Mouse (Mus musculus): Measurements from ENCODE around the gene Gm43064.
"Not testable (repeated sequence)": the region's sequence is repeated elsewhere in the genome, so short reads cannot be mapped to it uniquely, and the experiment has no call there.

Gm43064 gene

GRCm38 (mm10) chr3:103808891-103809798 is at the start of gene Gm43064, which contains the start of the genes Dclre1b and Ap4b1:
TSS of gene Gm43064 (plus strand) at chr3:103809573.
TSS of gene Dclre1b (minus strand) at chr3:103809444.
TSS of gene Ap4b1 (plus strand) at chr3:103809520.
- peak; percentile 80 to 86 for DNase-seq (ENCODE audit: low spot score in 2 of 2)

GRCm38 (mm10) chr3:103766789-103767188 is 42.6 kb upstream of the Gm43064 start:
- DNase-seq (ENCODE audit: low spot score in 2 of 2), result no peak

GRCm38 (mm10) chr3:103771531-103772130 is 37.7 kb upstream of the Gm43064 start:
- no peak for DNase-seq (ENCODE audit: low spot score in 2 of 2)

GRCm38 (mm10) chr3:103772846-103773245 is 36.5 kb upstream of the Gm43064 start:
- DNase-seq (ENCODE audit: low spot score in 2 of 2), result no peak

DNA sequence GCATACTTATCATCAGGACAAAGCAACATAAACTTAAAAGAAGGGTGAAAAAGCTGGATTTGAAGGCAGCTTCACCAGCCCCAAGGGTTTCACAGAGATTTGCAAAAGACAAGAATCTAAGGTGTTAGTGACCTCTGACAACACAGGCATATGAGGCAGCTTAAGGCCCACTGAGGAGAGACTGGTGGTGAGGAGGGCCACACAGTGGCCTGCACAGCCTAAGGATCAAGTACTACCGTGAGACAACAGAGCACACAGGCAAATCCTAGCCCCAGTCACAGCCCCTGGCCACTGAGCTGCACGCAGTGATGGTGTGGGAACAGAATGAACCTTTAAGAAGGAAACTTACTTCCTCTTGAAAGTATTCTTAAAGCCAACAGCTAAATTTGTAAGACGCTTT is 35.9 kb upstream of the Gm43064 start:
- DNase-seq (ENCODE audit: low spot score in 2 of 2), result no peak

- no peak for DNase-seq (ENCODE audit: low spot score in 2 of 2)
Observed at GRCm38 (mm10) chr3:103774009-103774408, 35.4 kb upstream of the Gm43064 start.

- DNase-seq (ENCODE audit: low spot score in 2 of 2), result no peak
Observed at GRCm38 (mm10) chr3:103777940-103778339, 31.4 kb upstream of the Gm43064 start.

DNA sequence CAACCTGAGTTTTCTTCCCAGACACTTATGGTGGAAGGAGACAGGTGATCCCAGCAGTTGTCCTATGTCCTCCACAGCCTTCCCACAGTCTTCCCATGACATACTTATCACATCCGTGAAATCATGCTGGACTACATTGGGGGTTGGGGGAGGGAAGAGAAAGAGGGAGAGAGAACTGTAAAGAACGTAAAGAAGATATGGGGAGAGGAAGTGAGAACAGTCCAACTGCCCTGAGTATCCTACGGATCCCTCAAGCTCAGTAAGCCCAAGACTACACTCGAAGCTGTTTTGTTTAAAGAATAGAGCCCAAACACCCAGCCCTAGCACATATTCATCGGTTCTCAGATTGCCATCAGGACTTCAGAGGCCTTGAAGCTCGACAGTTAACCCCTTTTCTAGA is 30.7 kb upstream of the Gm43064 start:
- DNase-seq (ENCODE audit: low spot score in 2 of 2), result no peak

DNA sequence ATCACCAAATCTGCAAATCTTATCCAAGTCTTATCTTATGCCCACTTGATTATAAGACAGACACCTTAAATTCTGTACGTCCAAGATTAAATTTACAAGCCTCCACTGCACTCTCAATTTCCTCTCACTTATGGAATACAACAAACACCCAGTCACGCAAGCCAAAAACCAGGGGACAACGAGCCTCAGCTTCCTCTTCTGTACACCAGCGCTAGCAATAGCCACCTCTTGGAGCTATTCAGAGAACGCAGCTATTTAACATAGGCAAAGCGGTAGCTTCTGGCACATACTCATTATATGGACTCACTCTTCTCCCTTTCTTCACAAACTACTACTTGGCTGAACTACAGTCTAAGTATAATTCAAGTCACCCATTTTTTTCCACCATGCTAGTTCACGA is 30.2 kb upstream of the Gm43064 start:
- DNase-seq (ENCODE audit: low spot score in 2 of 2), result no peak

DNA sequence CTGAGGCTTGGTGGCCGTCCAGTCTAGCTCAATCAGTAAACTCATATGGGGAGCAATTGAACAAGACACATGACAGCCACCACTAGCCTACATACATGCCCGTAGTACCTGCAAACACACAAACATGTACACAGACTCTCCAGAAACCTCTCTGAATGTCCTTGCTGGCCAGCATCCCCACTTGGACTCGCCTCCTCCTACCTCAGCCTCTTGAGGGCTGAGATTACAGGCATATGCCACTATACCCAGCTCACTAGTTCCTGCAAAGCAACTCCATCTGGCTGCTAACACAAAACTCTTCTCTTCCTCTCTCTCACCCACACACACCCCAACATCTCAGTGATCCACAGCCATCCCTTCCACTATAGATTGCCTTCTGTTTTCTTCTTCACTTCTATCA is 29.1 kb upstream of the Gm43064 start:
- no peak for DNase-seq (ENCODE audit: low spot score in 2 of 2)

GRCm38 (mm10) chr3:103780777-103781176 is 28.6 kb upstream of the Gm43064 start:
- no peak for DNase-seq (ENCODE audit: low spot score in 2 of 2)

DNA sequence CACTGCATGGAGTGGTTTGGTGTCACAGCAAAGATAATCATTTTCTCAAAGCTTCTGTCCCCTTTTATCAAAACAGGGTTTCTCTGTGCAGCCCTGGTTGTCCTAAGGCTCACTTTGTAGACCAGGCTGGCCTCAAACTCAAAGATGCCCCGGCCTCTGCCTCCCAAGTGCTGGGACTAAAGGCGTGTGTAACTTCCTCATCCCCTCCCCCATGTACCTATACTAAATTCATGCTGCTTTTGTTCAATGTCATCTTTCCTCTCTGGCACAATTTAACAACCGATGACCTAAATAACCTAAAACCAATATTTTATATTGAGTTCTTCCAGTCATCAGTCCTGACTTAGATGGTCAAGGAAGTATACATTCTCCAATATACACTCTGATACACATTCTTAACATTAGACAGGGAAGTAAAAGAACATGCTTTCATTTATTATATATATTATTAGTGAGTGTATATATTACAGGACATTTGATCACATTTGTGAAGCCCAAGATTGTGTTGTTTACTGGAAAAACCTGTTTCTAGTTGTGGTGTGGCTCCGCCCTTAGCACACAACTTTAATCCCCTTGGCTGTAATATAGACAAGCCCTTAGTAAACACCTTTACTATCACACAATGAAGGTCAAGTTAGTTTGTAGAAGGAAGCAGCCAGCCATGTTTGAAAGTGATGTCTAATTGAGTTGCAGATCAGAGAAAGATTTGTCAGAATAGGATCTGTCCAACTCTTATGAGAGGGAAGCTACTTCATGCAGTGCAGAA is 26.3 kb upstream of the Gm43064 start:
- DNase-seq (ENCODE audit: low spot score in 2 of 2), result no peak

- no peak for DNase-seq (ENCODE audit: low spot score in 2 of 2)
Observed at GRCm38 (mm10) chr3:103787225-103787624, 22.1 kb upstream of the Gm43064 start.

GRCm38 (mm10) chr3:103789096-103789495 is 20.3 kb upstream of the Gm43064 start:
- no peak for DNase-seq (ENCODE audit: low spot score in 2 of 2)

- DNase-seq (ENCODE audit: low spot score in 2 of 2), result no peak
Observed at GRCm38 (mm10) chr3:103789891-103790345, 19.5 kb upstream of the Gm43064 start.

GRCm38 (mm10) chr3:103790346-103791145 is 18.8 kb upstream of the Gm43064 start:
- peak in 1 of 2 experiments; percentile 43 for DNase-seq (ENCODE audit: low spot score in 2 of 2)

DNA sequence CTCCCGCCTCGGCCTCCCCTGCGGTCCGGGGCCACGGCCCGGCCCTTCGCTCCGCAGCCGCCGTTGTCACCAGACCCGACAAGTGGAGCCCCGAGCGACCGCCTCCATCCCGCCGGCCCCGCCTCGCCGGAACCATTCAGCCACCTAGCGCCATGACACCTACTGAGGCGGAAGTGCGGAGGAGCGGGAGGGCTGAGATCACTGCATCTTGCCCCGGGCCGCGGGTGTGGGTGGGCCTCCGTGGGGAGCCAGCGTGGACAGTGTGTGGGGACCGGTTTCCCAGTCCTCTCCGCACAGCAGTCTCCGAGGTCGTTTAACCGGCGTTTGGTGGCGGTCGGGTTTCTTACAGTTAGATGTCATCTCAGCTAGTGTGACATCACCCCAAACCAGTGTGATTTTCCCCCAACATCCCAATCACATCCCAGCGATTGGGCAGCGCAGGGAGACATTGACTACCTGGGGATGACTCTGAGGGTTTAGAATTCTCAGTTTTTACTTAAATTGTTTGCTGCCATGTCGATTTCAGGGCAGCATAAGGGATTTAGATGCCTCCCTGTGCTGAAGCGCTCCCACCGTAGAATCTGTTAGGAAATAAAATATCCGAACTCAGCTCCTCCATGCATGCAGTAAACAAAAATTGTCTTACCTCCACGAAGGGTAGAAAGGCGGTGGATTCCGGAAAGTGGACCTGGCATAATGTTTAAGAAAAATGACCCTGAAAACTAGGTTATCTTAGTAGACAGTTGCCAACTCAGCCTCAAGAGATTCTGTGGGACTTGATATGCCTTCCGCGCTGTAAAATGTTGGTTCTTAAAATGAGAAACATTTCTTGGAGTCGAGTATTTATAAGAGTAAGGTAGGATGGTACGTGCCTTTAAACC is 17.9 kb upstream of the Gm43064 start, which contains the start of gene Hipk1:
Hipk1 (minus strand) TSS at position 334 of the 881 bp plus-strand sequence.
- DNase-seq (ENCODE audit: low spot score in 2 of 2), result peak; percentile 88 to 93

- not testable (repeated sequence) for DNase-seq (ENCODE audit: low spot score in 2 of 2)
Observed at GRCm38 (mm10) chr3:103792111-103792406, 17.3 kb upstream of the Gm43064 start.

DNA sequence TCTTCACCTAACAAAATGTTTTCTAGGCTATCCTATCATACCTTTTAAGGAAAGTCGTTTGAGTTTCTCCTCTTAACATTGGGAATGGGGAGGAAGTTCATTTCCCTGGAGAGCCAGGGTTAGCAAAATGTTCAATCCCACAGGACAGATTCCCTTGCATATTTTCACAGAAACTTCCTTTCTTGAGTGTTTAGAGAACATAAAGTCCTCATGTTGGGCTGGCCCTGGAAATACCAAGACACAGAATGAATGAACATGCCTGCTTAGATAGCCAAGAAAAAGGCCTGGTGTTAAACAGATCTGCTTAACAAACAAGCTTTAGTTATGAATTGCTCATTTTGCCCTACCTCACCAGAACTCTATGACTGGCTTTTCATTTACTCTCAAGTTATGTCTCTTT is 16.8 kb upstream of the Gm43064 start:
- no peak for DNase-seq (ENCODE audit: low spot score in 2 of 2)

DNA sequence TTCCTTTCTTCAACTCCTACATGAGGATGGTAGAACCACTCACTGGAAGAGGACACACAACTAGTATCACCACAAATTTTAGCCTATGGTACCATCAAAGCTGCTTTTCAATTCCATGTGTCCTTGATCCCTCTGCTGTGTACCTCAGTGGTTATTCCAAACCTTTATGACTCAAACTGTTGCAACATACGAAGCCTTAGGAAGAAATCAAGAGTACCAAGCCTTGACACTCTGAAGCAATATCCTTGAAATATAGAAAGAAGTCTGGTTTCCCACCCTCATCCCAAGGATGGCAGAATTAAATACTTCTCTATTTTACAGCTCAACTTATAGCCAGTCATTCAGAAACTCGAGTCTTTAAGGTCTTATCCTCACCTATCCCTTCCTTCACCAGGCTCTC is 13.0 kb upstream of the Gm43064 start:
- DNase-seq (ENCODE audit: low spot score in 2 of 2), result no peak

Measured in frontal cortex, postnatal 10 days (tissue).